In genomic region chr1:134955050-134955636, GRCm38 (mm10) we compare ENCODE assay signal across 7 mouse cellular contexts. TPM values are rescaled to one million over a fixed set of nuclear protein-coding genes. Genes with fewer than 3 reads are reported as not detected.
DNase-seq lines count a peak whose midpoint lies in the region; ATAC-seq and TF ChIP-seq lines count a peak whose summit lies in the region.

No protein-coding gene starts in this region.

- H3K9me3 ChIP-seq in lung, embryonic 14.5 days (ENCODE audit: low read depth, low read length), result no peaks in the 10 kb centered on the region
- H3K9me3 ChIP-seq in hindbrain, embryonic 13.5 days, result no peaks in the 10 kb centered on the region

- H3K27me3 ChIP-seq in lung, embryonic 14.5 days (ENCODE audit: insufficient read depth, low read length), result no peaks in the 10 kb centered on the region
- H3K27me3 ChIP-seq in hindbrain, embryonic 13.5 days, result no peaks in the 10 kb centered on the region

- peak overlapping the region; percentile 86 for H3K9ac ChIP-seq in lung, embryonic 14.5 days
- peak overlapping the region; percentile 87 for H3K9ac ChIP-seq in hindbrain, embryonic 13.5 days

- WGBS in lung, embryonic 14.5 days, result 1% methylated on average over 16 of the region's 16 CpGs
- WGBS in hindbrain, embryonic 13.5 days, result 5% methylated on average over 16 of the region's 16 CpGs

- no peak for TF ChIP-seq CTCF in lung, embryonic 14.5 days (IDR thresholded peaks at IDR 0.05; ENCODE audit: low read depth)

- peak; percentile 19 for DNase-seq in lung, embryonic 14.5 days
- no peak for DNase-seq in lung, postnatal 4 days
- peak; percentile 37 for DNase-seq in embryo, embryonic 10.5 days (ENCODE audit: low spot score)
- peak; percentile 22 for DNase-seq in mesoderm, embryonic 11.5 days (ENCODE audit: low read depth, low spot score)
- no peak for DNase-seq in spleen, postnatal 10 days (ENCODE audit: low spot score in 2 of 2)
- no peak for DNase-seq in urinary bladder, postnatal 10 days (ENCODE audit: low spot score)

- H3K36me3 ChIP-seq in lung, embryonic 14.5 days (ENCODE audit: insufficient read depth), result no peaks in the 10 kb centered on the region
- H3K36me3 ChIP-seq in hindbrain, embryonic 13.5 days, result no peaks in the 10 kb centered on the region

- H3K4me1 ChIP-seq in lung, embryonic 14.5 days (ENCODE audit: insufficient read depth), result 0 out of 2 replicates have a peak, but pooled peaks cover 5% of the 10 kb centered on the region
- peaks cover 14% of the 10 kb centered on the region for H3K4me1 ChIP-seq in hindbrain, embryonic 13.5 days (replicated peaks)

- H3K27ac ChIP-seq in lung, embryonic 14.5 days (ENCODE audit: low read depth), result peak overlapping the region; percentile 58; the same call in 1 of the 2 replicates
- H3K27ac ChIP-seq in hindbrain, embryonic 13.5 days, result peak overlapping the region; percentile 94

- peak; percentile 44 for ATAC-seq in lung, embryonic 14.5 days (ENCODE audit: insufficient read depth)
- ATAC-seq in hindbrain, embryonic 13.5 days (ENCODE audit: low FRiP score), result peak; percentile 59

- peak overlapping the region; percentile 84 for H3K4me2 ChIP-seq in lung, embryonic 14.5 days
- H3K4me2 ChIP-seq in hindbrain, embryonic 13.5 days, result peak overlapping the region; percentile 79

- H3K4me3 ChIP-seq in lung, embryonic 14.5 days (ENCODE audit: low read depth, low read length), result peak overlapping the region; percentile 81
- peak overlapping the region; percentile 82 for H3K4me3 ChIP-seq in hindbrain, embryonic 13.5 days

RNA-seq across cellular contexts. Expression of gene Ppp1r12b, which starts 0.6 kb away (rescaled TPM):
- polyA plus RNA-seq in lung, embryonic 14.5 days (2014; fragmentation: Nextera tagmentation; extraction: Ambion mirVana), result 11.5 and 12.9 TPM in 2 replicates
- 12.4 and 14.9 TPM in 2 replicates for polyA plus RNA-seq in hindbrain, embryonic 13.5 days (2015; fragmentation: Nextera tagmentation; extraction: Ambion mirVana)

RNA-seq across cellular contexts. Expression of gene Ube2t, which starts 7.2 kb away (rescaled TPM):
- polyA plus RNA-seq in lung, embryonic 14.5 days (2014; fragmentation: Nextera tagmentation; extraction: Ambion mirVana), result 32.6 and 36.4 TPM in 2 replicates
- 15.3 and 17.0 TPM in 2 replicates for polyA plus RNA-seq in hindbrain, embryonic 13.5 days (2015; fragmentation: Nextera tagmentation; extraction: Ambion mirVana)

Comparison
In these comparisons a context has a peak if more than half of its experiments do, and no peak if none do; other contexts are left out.
1. DNase-seq: peak in lung, embryonic 14.5 days (single experiment), embryo, embryonic 10.5 days (single experiment) and mesoderm, embryonic 11.5 days (single experiment); none in lung, postnatal 4 days (0 of 2), spleen, postnatal 10 days (0 of 2) and urinary bladder, postnatal 10 days (single experiment).